Mouse (Mus musculus) layer of hippocampus, adult 2 months (tissue): ENCODE measurements around the gene Gm12355. TPM values are rescaled to one million over a fixed set of nuclear protein-coding genes. Genes with fewer than 3 reads are reported as not detected.
A peak's percentile ranks its signal among the peaks of the same experiment; 100 is the strongest.
"Not testable (repeated sequence)": the region's sequence is repeated elsewhere in the genome, so short reads cannot be mapped to it uniquely, and the experiment has no call there.

ENCODE experiments used
- DNase-seq, 2 experiments: peaks; one replicate each; pipeline ENCODE4 v3.0.0; 2022; ENCODE audit warnings: low spot score in 2 of 2
- H3K27ac ChIP-seq: fragments of 200-600 bp; 2 replicates; pipeline ENCODE4 v1.8.1; 2022
- H3K4me3 ChIP-seq: fragments of 200-600 bp; 2 replicates; pipeline ENCODE4 v1.8.1; 2022; ENCODE audit warnings: mild to moderate bottlenecking
- CTCF ChIP-seq: fragments of 200-600 bp; conservative IDR thresholded peaks from 2 replicates; pipeline ENCODE4 v1.8.1; 2022; ENCODE audit warnings: antibody characterized with exemption, mild to moderate bottlenecking, moderate library complexity
- total RNA-seq, 2 experiments: library from RNA; stranded (reverse); gene quantifications; 2 replicates each; pipeline ENCODE4 v1.2.3; 2021

Gm12355 gene
- total RNA-seq, 2 experiments from 2014 or later = 11.4 to 11.5 TPM

GRCm38 (mm10) chr11:98635312-98635970 lies 10.0 kb upstream of the Gm12355 start:
- peak; percentile 61 for TF ChIP-seq CTCF
- not testable (repeated sequence) for H3K27ac ChIP-seq, H3K4me3 ChIP-seq
- DNase-seq = peak in 1 of 2 experiments; percentile 13

GRCm38 (mm10) chr11:98630646-98631045 lies 5.2 kb upstream of the Gm12355 start:
- no peak for DNase-seq
- no peak overlapping the region for H3K27ac ChIP-seq
- TF ChIP-seq CTCF = no peak
- no peak overlapping the region for H3K4me3 ChIP-seq

- no peak for TF ChIP-seq CTCF
- Histone ChIP-seq H3K4me3 (no peak overlapping the region), H3K27ac (no peak overlapping the region)
- no peak for DNase-seq
Observed at GRCm38 (mm10) chr11:98628706-98629105, 3.2 kb upstream of the Gm12355 start.

GRCm38 (mm10) chr11:98624381-98624780 lies 1.1 kb downstream of the Gm12355 start:
- H3K4me3 ChIP-seq, DNase-seq, H3K27ac ChIP-seq: not testable (repeated sequence)

GRCm38 (mm10) chr11:98623981-98624380 lies 1.5 kb downstream of the Gm12355 start:
- not testable (repeated sequence) for DNase-seq, H3K4me3 ChIP-seq, H3K27ac ChIP-seq

GRCm38 (mm10) chr11:98620791-98621190 lies 4.7 kb downstream of the Gm12355 start:
- DNase-seq = no peak
- no peak for TF ChIP-seq CTCF
- no peak overlapping the region for H3K4me3 ChIP-seq
- H3K27ac ChIP-seq = no peak overlapping the region

GRCm38 (mm10) chr11:98606763-98607162 lies 18.7 kb downstream of the Gm12355 start:
- DNase-seq = peak; percentile 35 to 52
- Histone ChIP-seq H3K4me3 (no peak overlapping the region), H3K27ac (no peak overlapping the region)
- TF ChIP-seq CTCF = peak; percentile 87

GRCm38 (mm10) chr11:98604911-98605310 lies 20.6 kb downstream of the Gm12355 start:
- DNase-seq, H3K27ac ChIP-seq, H3K4me3 ChIP-seq: not testable (repeated sequence)

- Histone ChIP-seq H3K27ac (no peak overlapping the region), H3K4me3 (no peak overlapping the region)
- TF ChIP-seq CTCF = no peak
- no peak for DNase-seq
Observed at GRCm38 (mm10) chr11:98603953-98604352, 21.5 kb downstream of the Gm12355 start.

- DNase-seq = no peak
- Histone ChIP-seq H3K4me3 (no peak overlapping the region), H3K27ac (no peak overlapping the region)
- no peak for TF ChIP-seq CTCF
Observed at GRCm38 (mm10) chr11:98602090-98602690, 23.3 kb downstream of the Gm12355 start.

- H3K27ac ChIP-seq = no peak overlapping the region
- H3K4me3 ChIP-seq = no peak overlapping the region
- TF ChIP-seq CTCF = no peak
- no peak for DNase-seq
Observed at GRCm38 (mm10) chr11:98599291-98599690, 26.2 kb downstream of the Gm12355 start.

- Histone ChIP-seq H3K27ac (no peak overlapping the region), H3K4me3 (peak overlapping the region; percentile 23; the same call in 1 of the 2 replicates)
- no peak for DNase-seq
- TF ChIP-seq CTCF = no peak
Observed at GRCm38 (mm10) chr11:98598851-98599290, 26.6 kb downstream of the Gm12355 start.

GRCm38 (mm10) chr11:98597991-98598390 lies 27.5 kb downstream of the Gm12355 start, which contains the start of gene Lrrc3c:
Gene Lrrc3c (plus strand): TSS chr11:98598291.
- Histone ChIP-seq H3K4me3 (peak within 1 kb of the TSS; percentile 23; the same call in 1 of the 2 replicates), H3K27ac (no peak within 1 kb of the TSS)
- no peak for TF ChIP-seq CTCF
- no peak for DNase-seq

GRCm38 (mm10) chr11:98597363-98597762 lies 28.1 kb downstream of the Gm12355 start:
- Histone ChIP-seq H3K27ac (no peak overlapping the region), H3K4me3 (no peak overlapping the region)
- peak in 1 of 2 experiments; percentile 41 for DNase-seq
- peak; percentile 76 for TF ChIP-seq CTCF
